Mouse (Mus musculus) sigmoid colon, adult 10 weeks (tissue): Measurements from ENCODE around the gene Prss3. TPM values are rescaled to one million over a fixed set of nuclear protein-coding genes. Genes with fewer than 3 reads are reported as not detected.

Experiments used
- polyA plus RNA-seq: library from polyadenylated mRNA; stranded (reverse); fragments of 350-450 nt; fragmentation: Illumina TruSeq; extraction: RNeasy Lipid Tissue Mini Kit (QIAGEN cat#74804); gene quantifications from one replicate; pipeline ENCODE4 v1.2.3, GENCODE M21; 2014; ENCODE audit warnings: low read depth, low replicate concordance

The Prss3 gene
- polyA plus RNA-seq = not detected

GRCm38 (mm10) chr6:41377578-41377977 is at the start of gene Prss3:
Gene Prss3 (minus strand): TSS chr6:41377678.

GRCm38 (mm10) chr6:41392056-41392455 is 14.6 kb upstream of the Prss3 start, which contains the start of gene Gm5771:
Gene Gm5771 (plus strand): TSS chr6:41392356.

GRCm38 (mm10) chr6:41353932-41354331 is 23.5 kb downstream of the Prss3 start, which contains the start of gene Try10:
Gene Try10 (plus strand): TSS chr6:41354105.

Other genes starting within 250 kb of the Prss3 start
- gene Try4, start 75.4 kb downstream of the Prss3 start, polyA plus RNA-seq = 2.1 TPM
- 1.7 TPM for gene Try5, start 60.8 kb downstream of the Prss3 start, polyA plus RNA-seq
- gene Try10, start 23.6 kb downstream of the Prss3 start, polyA plus RNA-seq = not detected
- not detected for gene Gm5771, start 14.7 kb upstream of the Prss3 start, polyA plus RNA-seq
- not detected for gene Gm10334, start 68.5 kb upstream of the Prss3 start, polyA plus RNA-seq
- gene Prss1, start 81.3 kb upstream of the Prss3 start, polyA plus RNA-seq = not detected
- gene Prss2, start 144.1 kb upstream of the Prss3 start, polyA plus RNA-seq = 2.5 TPM
- not detected for gene Ephb6, start 227.8 kb upstream of the Prss3 start, polyA plus RNA-seq